Mouse (Mus musculus): ENCODE results near the gene Mark2. TPM values are rescaled to one million over a fixed set of nuclear protein-coding genes. Genes with fewer than 3 reads are reported as not detected.

Gene Mark2
- polyA plus RNA-seq, 1 experiment from 2014 or later: 49.0 TPM

DNA sequence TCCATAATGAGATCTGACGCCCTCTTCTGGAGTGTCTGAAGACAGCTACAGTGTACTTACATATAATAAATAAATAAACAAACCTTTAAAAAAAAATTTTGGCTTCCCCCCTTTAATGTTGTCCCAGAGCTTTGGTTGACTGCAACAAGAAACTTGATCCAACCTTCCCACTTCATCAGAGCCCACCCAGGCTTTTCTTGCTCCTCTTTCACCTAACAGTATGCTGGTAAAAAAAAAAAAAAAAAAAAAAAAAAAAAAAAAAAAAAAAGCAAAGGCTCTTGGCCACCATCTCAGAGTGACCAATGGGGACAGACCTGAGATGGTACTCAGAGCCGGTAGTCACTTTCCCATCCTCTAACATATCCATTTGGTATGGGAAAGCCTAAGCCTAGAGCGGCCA lies 53.4 kb downstream of the Mark2 start:
- WGBS: 84% methylated on average over 3 of the region's 3 CpGs

GRCm38 (mm10) chr19:7286563-7287315 lies 54.9 kb downstream of the Mark2 start:
- no peak overlapping the region for H3K4me2 ChIP-seq
- H3K4me1 ChIP-seq: no peaks in the 10 kb centered on the region; the same call in 1 of the 2 replicates
- WGBS: 68% methylated on average over 12 of the region's 12 CpGs
- H3K27ac ChIP-seq: peak overlapping the region; percentile 13; the same call in 1 of the 2 replicates
- no peak overlapping the region for H3K4me3 ChIP-seq
- no peaks in the 10 kb centered on the region for H3K27me3 ChIP-seq
- H3K36me3 ChIP-seq: peaks cover 60% of the 10 kb centered on the region
- H3K9me3 ChIP-seq: no peaks in the 10 kb centered on the region
- ATAC-seq (ENCODE audit: borderline replicate concordance, extremely low read depth, low FRiP score, low TSS enrichment): no peak
- H3K9ac ChIP-seq: no peak overlapping the region

More for the DNA sequence above, 53.4 kb downstream of the Mark2 start:
- H3K4me2 ChIP-seq: no peak overlapping the region
- H3K4me3 ChIP-seq: no peak overlapping the region
- no peak overlapping the region for H3K27ac ChIP-seq
- no peaks in the 10 kb centered on the region for H3K9me3 ChIP-seq
- no peak for ATAC-seq (ENCODE audit: borderline replicate concordance, extremely low read depth, low FRiP score, low TSS enrichment)
- peaks cover 9% of the 10 kb centered on the region for H3K4me1 ChIP-seq
- H3K27me3 ChIP-seq: no peaks in the 10 kb centered on the region
- no peak overlapping the region for H3K9ac ChIP-seq
- H3K36me3 ChIP-seq: peaks cover 45% of the 10 kb centered on the region

DNA sequence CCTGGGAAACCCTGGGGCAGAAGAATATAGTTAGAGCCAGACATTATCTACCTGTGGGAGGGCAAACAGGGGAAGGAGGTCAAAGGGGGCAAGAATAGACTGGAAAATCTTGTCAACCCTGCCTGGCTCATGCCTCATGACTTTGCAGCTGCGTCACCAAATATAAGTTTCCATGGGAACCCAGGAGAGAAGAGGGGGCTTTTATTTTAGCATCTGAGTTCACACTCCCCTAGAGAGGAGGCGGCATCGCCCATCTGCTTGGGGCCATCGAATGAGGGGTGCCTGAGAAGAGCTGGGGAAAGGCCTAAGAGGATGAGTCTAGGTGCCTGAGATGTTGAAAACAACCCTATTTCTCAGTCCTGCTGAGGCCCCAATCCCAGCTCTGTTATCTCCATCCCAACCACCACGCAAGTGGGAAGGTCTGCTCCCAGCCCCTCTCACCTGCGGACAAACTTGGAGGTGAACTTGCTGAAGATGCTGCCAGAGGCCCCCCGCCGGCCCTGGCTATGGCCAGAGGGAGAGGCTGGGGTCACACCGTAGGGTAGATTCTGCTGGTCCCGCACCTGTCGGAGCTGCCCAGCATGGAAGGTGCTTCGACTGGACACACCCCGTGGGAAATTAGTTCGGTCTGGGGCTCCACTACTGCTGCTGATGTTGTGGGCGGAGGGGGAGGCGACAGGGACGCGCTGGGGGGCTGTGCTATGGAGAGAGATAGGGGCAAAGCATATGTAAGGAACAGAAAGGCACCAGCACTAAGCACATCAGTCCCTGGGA lies 60.9 kb downstream of the Mark2 start:
- Histone ChIP-seq H3K36me3 (peaks cover 80% of the 10 kb centered on the region), H3K4me1 (0 out of 2 replicates have a peak, but pooled peaks cover 12% of the 10 kb centered on the region), H3K27ac (no peak overlapping the region), H3K4me3 (no peak overlapping the region), H3K27me3 (no peaks in the 10 kb centered on the region), H3K4me2 (no peak overlapping the region), H3K9ac (no peak overlapping the region), H3K9me3 (no peaks in the 10 kb centered on the region)
- 84% methylated on average over 18 of the region's 18 CpGs for WGBS
- no peak for ATAC-seq (ENCODE audit: borderline replicate concordance, extremely low read depth, low FRiP score, low TSS enrichment)

GRCm38 (mm10) chr19:7279114-7279513 lies 62.5 kb downstream of the Mark2 start:
- WGBS: 40% methylated on average over 6 of the region's 6 CpGs
- H3K9ac ChIP-seq: no peak overlapping the region
- no peak overlapping the region for H3K27ac ChIP-seq
- H3K4me2 ChIP-seq: no peak overlapping the region
- H3K4me1 ChIP-seq: peaks cover 23% of the 10 kb centered on the region
- no peak overlapping the region for H3K4me3 ChIP-seq
- ATAC-seq (ENCODE audit: borderline replicate concordance, extremely low read depth, low FRiP score, low TSS enrichment): no peak
- H3K27me3 ChIP-seq: no peaks in the 10 kb centered on the region
- H3K36me3 ChIP-seq: peaks cover 76% of the 10 kb centered on the region
- no peaks in the 10 kb centered on the region for H3K9me3 ChIP-seq

DNA sequence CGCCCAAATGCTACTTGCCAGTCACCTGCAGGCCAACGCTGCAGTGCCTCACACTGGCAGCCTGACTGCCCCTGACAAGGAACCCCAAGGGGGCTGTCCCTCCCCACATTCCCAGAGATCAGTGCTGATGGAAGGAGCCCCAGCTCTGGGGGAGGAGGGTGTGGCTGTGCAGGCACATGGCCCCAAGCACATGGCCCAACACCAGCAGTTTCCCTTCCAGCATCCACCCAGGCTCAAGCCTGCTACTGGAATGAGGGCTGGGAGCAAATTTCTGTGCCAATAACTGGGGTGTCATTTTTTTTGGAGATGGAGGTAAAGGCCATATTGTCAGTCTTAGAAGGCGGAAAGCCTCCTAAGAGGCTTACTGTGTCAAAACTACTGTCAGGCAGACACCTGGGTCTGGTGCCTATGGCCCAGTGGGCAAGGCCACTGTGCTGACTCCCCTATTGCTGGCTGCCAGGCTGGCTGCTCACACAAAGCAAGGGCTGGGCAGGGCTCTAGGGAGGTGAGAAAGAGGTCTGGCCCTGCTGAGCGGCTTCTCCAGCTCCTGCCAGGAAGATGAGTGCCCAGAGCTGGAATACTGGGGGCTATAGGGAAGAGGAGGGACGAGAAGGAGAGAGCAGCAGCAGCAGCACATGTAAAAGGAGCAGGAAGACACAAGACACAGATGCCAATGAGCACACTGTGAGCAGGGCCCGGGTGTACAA lies 63.3 kb downstream of the Mark2 start:
- no peak overlapping the region for H3K27ac ChIP-seq
- no peak for ATAC-seq (ENCODE audit: borderline replicate concordance, extremely low read depth, low FRiP score, low TSS enrichment)

GRCm38 (mm10) chr19:7276796-7277195 lies 64.9 kb downstream of the Mark2 start:
- Histone ChIP-seq H3K9ac (no peak overlapping the region), H3K36me3 (peaks cover 62% of the 10 kb centered on the region), H3K4me1 (peaks cover 23% of the 10 kb centered on the region), H3K4me2 (no peak overlapping the region), H3K27ac (no peak overlapping the region), H3K9me3 (no peaks in the 10 kb centered on the region), H3K27me3 (no peaks in the 10 kb centered on the region), H3K4me3 (no peak overlapping the region)
- no peak for ATAC-seq (ENCODE audit: borderline replicate concordance, extremely low read depth, low FRiP score, low TSS enrichment)
- WGBS: 64% methylated on average over 7 of the region's 7 CpGs

More for the DNA sequence above, 63.3 kb downstream of the Mark2 start:
- H3K36me3 ChIP-seq: peaks cover 75% of the 10 kb centered on the region
- no peak overlapping the region for H3K4me3 ChIP-seq
- H3K4me1 ChIP-seq: peaks cover 23% of the 10 kb centered on the region
- H3K9me3 ChIP-seq: no peaks in the 10 kb centered on the region
- H3K9ac ChIP-seq: no peak overlapping the region
- H3K4me2 ChIP-seq: no peak overlapping the region
- no peaks in the 10 kb centered on the region for H3K27me3 ChIP-seq
- WGBS: 83% methylated on average over 6 of the region's 6 CpGs

DNA sequence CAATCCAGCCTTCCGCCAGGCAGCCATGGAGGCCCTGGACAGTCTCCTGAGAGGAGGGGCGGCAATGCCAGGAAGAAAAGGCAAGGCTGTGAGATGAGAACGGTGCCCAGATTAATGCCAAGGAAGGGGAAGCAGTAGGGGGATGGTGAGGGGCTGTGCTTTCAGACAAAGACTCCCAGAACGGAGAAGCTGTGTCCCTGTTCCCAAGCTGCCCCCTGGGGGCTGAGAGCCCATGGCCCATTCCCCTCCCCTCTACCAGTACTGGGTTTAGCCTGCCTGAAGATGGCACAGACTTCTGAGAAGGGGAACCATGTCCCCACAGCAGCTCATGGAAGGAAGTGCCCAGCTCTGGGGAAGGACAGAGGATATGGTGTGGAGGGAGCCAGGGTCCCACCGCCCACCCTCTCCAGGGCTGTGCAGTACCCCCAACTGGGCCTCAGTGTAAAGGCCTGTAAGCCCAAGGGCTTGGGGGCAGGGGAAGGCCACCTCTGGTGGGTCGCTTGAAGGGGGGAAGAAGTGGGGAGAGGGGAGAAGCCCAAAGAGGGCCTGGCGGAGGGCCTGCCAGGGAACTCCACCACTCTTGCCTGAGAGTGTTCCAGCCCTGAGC lies 65.5 kb downstream of the Mark2 start:
- WGBS: 61% methylated on average over 7 of the region's 7 CpGs
- Histone ChIP-seq H3K9me3 (no peaks in the 10 kb centered on the region), H3K4me1 (peaks cover 23% of the 10 kb centered on the region), H3K4me2 (no peak overlapping the region), H3K27me3 (no peaks in the 10 kb centered on the region), H3K9ac (no peak overlapping the region), H3K27ac (0 out of 2 replicates have a peak overlapping the region, but pooled peaks have one; percentile 27), H3K4me3 (no peak overlapping the region), H3K36me3 (peaks cover 58% of the 10 kb centered on the region)
- ATAC-seq (ENCODE audit: borderline replicate concordance, extremely low read depth, low FRiP score, low TSS enrichment): no peak

DNA sequence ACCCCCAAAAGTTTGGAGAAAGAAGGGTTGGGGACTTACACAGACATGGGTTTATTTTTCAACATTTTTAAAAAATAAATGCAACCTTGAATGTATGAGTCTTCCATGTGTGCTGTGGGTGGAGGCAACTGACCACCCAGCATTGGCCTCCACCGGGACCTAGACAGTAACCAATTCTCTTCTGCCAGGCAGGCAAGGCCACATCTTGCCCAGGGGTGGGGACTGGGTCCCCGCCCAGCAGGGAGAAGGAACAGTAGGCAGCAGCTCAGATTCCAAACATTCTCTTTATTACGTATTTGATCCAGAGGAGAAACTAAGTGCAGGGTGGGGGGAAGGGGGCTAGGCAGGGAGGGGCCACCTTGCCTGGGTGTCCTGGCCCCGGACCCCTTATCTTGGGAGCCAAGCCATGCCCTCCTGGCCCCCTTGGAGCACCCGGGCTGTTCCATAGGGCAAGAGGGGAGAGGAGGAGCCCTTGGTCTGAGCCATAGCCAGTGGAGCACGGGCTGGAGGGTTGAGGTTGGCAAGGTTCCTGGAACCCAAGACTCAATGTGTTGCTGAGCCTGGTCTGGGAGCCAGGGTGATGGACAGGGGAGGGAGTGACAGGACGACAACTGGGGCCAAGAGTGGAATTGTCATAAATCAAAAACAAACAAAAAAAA lies 66.4 kb downstream of the Mark2 start:
- Histone ChIP-seq H3K27me3 (no peaks in the 10 kb centered on the region), H3K4me3 (no peak overlapping the region), H3K27ac (peak overlapping the region; percentile 47; the same call in 1 of the 2 replicates), H3K9me3 (no peaks in the 10 kb centered on the region), H3K36me3 (peaks cover 52% of the 10 kb centered on the region), H3K9ac (0 out of 2 replicates have a peak overlapping the region, but pooled peaks have one; percentile 7), H3K4me2 (no peak overlapping the region), H3K4me1 (peaks cover 23% of the 10 kb centered on the region)
- ATAC-seq (ENCODE audit: borderline replicate concordance, extremely low read depth, low FRiP score, low TSS enrichment): no peak
- WGBS: 35% methylated on average over 7 of the region's 7 CpGs

DNA sequence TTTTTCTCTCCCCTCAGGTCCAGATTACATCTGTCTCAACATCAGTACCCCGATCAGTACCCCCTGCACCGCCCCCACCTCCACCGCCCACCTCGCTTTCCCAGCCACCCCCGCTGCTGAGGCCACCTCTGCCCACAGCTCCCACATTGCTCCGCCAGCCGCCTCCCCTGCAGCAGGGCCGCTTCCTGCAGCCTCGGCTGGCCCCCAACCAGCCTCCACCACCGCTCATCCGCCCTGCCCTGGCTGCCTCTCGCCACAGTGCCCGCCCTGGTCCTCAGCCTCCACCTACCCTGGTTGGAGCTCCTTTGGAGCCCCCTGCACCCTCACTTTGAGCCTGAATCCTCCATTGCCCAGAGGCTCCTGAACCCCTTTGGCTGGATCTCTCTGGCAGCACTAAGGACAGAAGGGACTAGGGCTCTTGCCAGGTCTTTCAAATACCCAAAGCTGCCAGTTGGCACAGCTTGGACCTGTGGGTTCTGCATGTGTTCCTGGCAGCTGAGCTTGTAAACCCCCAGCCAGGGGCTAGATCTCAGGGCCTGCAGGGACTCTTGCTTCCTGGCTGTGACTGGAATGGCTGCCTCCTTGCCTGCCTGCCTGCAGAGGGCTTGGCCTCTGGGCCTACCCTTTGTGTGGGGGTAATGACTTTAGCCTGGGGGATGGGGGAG lies 67.2 kb downstream of the Mark2 start:
- 71% methylated on average over 13 of the region's 13 CpGs for WGBS
- no peak overlapping the region for H3K9ac ChIP-seq
- H3K9me3 ChIP-seq: no peaks in the 10 kb centered on the region
- no peak overlapping the region for H3K4me3 ChIP-seq
- peaks cover 30% of the 10 kb centered on the region for H3K4me1 ChIP-seq
- no peak for ATAC-seq (ENCODE audit: borderline replicate concordance, extremely low read depth, low FRiP score, low TSS enrichment)
- no peak overlapping the region for H3K4me2 ChIP-seq
- H3K27me3 ChIP-seq: no peaks in the 10 kb centered on the region
- peaks cover 48% of the 10 kb centered on the region for H3K36me3 ChIP-seq
- H3K27ac ChIP-seq: no peak overlapping the region

DNA sequence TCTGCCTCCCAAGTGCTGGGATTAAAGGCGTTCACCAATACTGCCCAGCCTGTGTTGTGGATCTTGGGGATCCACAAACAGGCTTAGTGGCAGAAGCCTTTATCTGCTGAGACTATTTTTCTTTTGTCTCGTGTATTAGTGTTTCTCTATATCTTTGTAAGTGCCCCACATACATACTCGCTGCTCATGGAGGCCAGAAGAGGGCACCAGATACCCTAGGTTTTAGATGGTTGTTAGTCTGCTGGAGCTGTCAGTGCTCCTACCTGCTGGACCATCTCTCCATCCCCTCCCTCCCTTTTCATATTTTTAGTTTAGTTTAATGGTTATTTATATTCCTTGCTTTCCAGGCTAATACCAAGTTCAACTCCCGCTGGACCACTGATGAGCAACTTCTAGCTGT lies 68.2 kb downstream of the Mark2 start:
- H3K27me3 ChIP-seq: no peaks in the 10 kb centered on the region
- H3K36me3 ChIP-seq: peaks cover 43% of the 10 kb centered on the region
- no peak overlapping the region for H3K4me3 ChIP-seq
- H3K9ac ChIP-seq: no peak overlapping the region
- no peak for ATAC-seq (ENCODE audit: borderline replicate concordance, extremely low read depth, low FRiP score, low TSS enrichment)
- H3K4me2 ChIP-seq: no peak overlapping the region
- H3K27ac ChIP-seq: no peak overlapping the region
- 90% methylated on average over 4 of the region's 4 CpGs for WGBS
- H3K4me1 ChIP-seq: peaks cover 38% of the 10 kb centered on the region
- H3K9me3 ChIP-seq: no peaks in the 10 kb centered on the region
